Mouse (Mus musculus): ENCODE measurements around the gene Cmss1.

Cmss1 gene

GRCm38 (mm10) chr16:57558258-57558657 lies 48.4 kb downstream of the Cmss1 start:
- no peak for DNase-seq (ENCODE audit: low read depth, low spot score)

GRCm38 (mm10) chr16:57556244-57556643 lies 50.4 kb downstream of the Cmss1 start:
- no peak for DNase-seq (ENCODE audit: low read depth, low spot score)

GRCm38 (mm10) chr16:57555667-57556066 lies 51.0 kb downstream of the Cmss1 start:
- DNase-seq (ENCODE audit: low read depth, low spot score), result no peak

GRCm38 (mm10) chr16:57554886-57555400 lies 51.7 kb downstream of the Cmss1 start:
- no peak for DNase-seq (ENCODE audit: low read depth, low spot score)

GRCm38 (mm10) chr16:57553235-57553634 lies 53.4 kb downstream of the Cmss1 start:
- no peak for DNase-seq (ENCODE audit: low read depth, low spot score)

GRCm38 (mm10) chr16:57552709-57553108 lies 54.0 kb downstream of the Cmss1 start:
- no peak for DNase-seq (ENCODE audit: low read depth, low spot score)

- DNase-seq (ENCODE audit: low read depth, low spot score), result no peak
These were observed 55.0 kb downstream of the Cmss1 start for GRCm38 (mm10) chr16:57551617-57552016.

GRCm38 (mm10) chr16:57550817-57551216 lies 55.8 kb downstream of the Cmss1 start:
- peak; percentile 61 for DNase-seq (ENCODE audit: low read depth, low spot score)

- no peak for DNase-seq (ENCODE audit: low read depth, low spot score)
These were observed 56.6 kb downstream of the Cmss1 start for GRCm38 (mm10) chr16:57550088-57550487.

GRCm38 (mm10) chr16:57549061-57550037 lies 57.3 kb downstream of the Cmss1 start:
- peak; percentile 87 for DNase-seq (ENCODE audit: low read depth, low spot score)

- DNase-seq (ENCODE audit: low read depth, low spot score), result no peak
These were observed 58.1 kb downstream of the Cmss1 start for GRCm38 (mm10) chr16:57548608-57549007.

GRCm38 (mm10) chr16:57546355-57546754 lies 60.3 kb downstream of the Cmss1 start:
- no peak for DNase-seq (ENCODE audit: low read depth, low spot score)

- no peak for DNase-seq (ENCODE audit: low read depth, low spot score)
These were observed 62.2 kb downstream of the Cmss1 start for GRCm38 (mm10) chr16:57544441-57544840.

- DNase-seq (ENCODE audit: low read depth, low spot score), result no peak
These were observed 63.4 kb downstream of the Cmss1 start for GRCm38 (mm10) chr16:57543243-57543642.

- DNase-seq (ENCODE audit: low read depth, low spot score), result no peak
These were observed 70.2 kb downstream of the Cmss1 start for GRCm38 (mm10) chr16:57536511-57536910.

GRCm38 (mm10) chr16:57534811-57535210 lies 71.9 kb downstream of the Cmss1 start:
- no peak for DNase-seq (ENCODE audit: low read depth, low spot score)

- no peak for DNase-seq (ENCODE audit: low read depth, low spot score)
These were observed 72.3 kb downstream of the Cmss1 start for GRCm38 (mm10) chr16:57534365-57534764.

- DNase-seq (ENCODE audit: low read depth, low spot score), result peak; percentile 59
These were observed 74.6 kb downstream of the Cmss1 start for GRCm38 (mm10) chr16:57532081-57532493.

- no peak for DNase-seq (ENCODE audit: low read depth, low spot score)
These were observed 76.1 kb downstream of the Cmss1 start for GRCm38 (mm10) chr16:57530547-57530946.

GRCm38 (mm10) chr16:57528457-57528856 lies 78.2 kb downstream of the Cmss1 start:
- no peak for DNase-seq (ENCODE audit: low read depth, low spot score)

- DNase-seq (ENCODE audit: low read depth, low spot score), result no peak
These were observed 79.8 kb downstream of the Cmss1 start for GRCm38 (mm10) chr16:57526893-57527292.

- no peak for DNase-seq (ENCODE audit: low read depth, low spot score)
These were observed 81.2 kb downstream of the Cmss1 start for GRCm38 (mm10) chr16:57525476-57525875.

GRCm38 (mm10) chr16:57525046-57525445 lies 81.6 kb downstream of the Cmss1 start:
- DNase-seq (ENCODE audit: low read depth, low spot score), result no peak

All from mesoderm, embryonic 11.5 days (tissue).